Mouse (Mus musculus) heart, embryonic 16.5 days (tissue): ENCODE measurements at regions not wholly inside any gene's neighbourhood (a gene's known extent, or its start where the extent isn't known, plus 50 kb on each side); places are given as distances from the start of the nearest gene placed in this dataset.

ENCODE experiments used
- ATAC-seq: fragments of 200-750 bp; cut with Nextera tagmentation; replicated peaks from 2 replicates; pipeline ENCODE4 v1.8.0; 2017; ENCODE audit warnings: moderate number of reproducible peaks; ENCODE audit not compliant: insufficient read depth, low FRiP score; ENCODE audit errors: extremely low read depth
- H3K27ac ChIP-seq: fragments of 300-500 bp; sonication (generic); 2 replicates; pipeline ENCODE4 v1.5.1; 2014; ENCODE audit warnings: mild to moderate bottlenecking, low read length, control low read depth, moderate library complexity
- H3K27me3 ChIP-seq: fragments of 300-500 bp; sonication (generic); 2 replicates; pipeline ENCODE4 v1.6.1; 2014; ENCODE audit warnings: low read length, mixed read lengths; ENCODE audit not compliant: control insufficient read depth, insufficient read depth
- H3K36me3 ChIP-seq: fragments of 300-500 bp; sonication (generic); 2 replicates; pipeline ENCODE4 v1.6.1; 2014; ENCODE audit not compliant: control insufficient read depth, insufficient read depth
- H3K4me1 ChIP-seq: fragments of 300-500 bp; sonication (generic); 2 replicates; pipeline ENCODE4 v1.6.1; 2014; ENCODE audit warnings: low read length, mixed read lengths; ENCODE audit not compliant: control insufficient read depth, insufficient read depth
- H3K4me2 ChIP-seq: fragments of 300-500 bp; sonication (generic); 2 replicates; pipeline ENCODE4 v1.6.1; 2014; ENCODE audit warnings: low read depth, mild to moderate bottlenecking, control low read depth, low read length
- H3K4me3 ChIP-seq: fragments of 300-500 bp; sonication (generic); 2 replicates; pipeline ENCODE4 v1.5.1; 2014; ENCODE audit warnings: mild to moderate bottlenecking, control low read depth, low read length
- H3K9ac ChIP-seq: fragments of 300-500 bp; sonication (generic); 2 replicates; pipeline ENCODE4 v1.6.1; 2014; ENCODE audit warnings: low read length, control low read depth
- H3K9me3 ChIP-seq: fragments of 300-500 bp; sonication (generic); replicated peaks from 2 replicates; pipeline ENCODE4 v1.6.1; 2016; ENCODE audit warnings: low read length; ENCODE audit not compliant: control insufficient read depth
- WGBS: fragments of 180-500 bp; shearing (Covaris S2); extraction: QIAGEN DNeasy Blood & Tissue Kit; methylation state at CpG from one replicate; pipeline ENCODE4 v1.1.7; 2014; 5-methylcytosine and 5-hydroxymethylcytosine counted together

GRCm38 (mm10) chr4:10344147-10344546 is 530.2 kb upstream of the 2610301B20Rik start:
- no peak for ATAC-seq
- no peaks in the 10 kb centered on the region for H3K9me3 ChIP-seq

DNA sequence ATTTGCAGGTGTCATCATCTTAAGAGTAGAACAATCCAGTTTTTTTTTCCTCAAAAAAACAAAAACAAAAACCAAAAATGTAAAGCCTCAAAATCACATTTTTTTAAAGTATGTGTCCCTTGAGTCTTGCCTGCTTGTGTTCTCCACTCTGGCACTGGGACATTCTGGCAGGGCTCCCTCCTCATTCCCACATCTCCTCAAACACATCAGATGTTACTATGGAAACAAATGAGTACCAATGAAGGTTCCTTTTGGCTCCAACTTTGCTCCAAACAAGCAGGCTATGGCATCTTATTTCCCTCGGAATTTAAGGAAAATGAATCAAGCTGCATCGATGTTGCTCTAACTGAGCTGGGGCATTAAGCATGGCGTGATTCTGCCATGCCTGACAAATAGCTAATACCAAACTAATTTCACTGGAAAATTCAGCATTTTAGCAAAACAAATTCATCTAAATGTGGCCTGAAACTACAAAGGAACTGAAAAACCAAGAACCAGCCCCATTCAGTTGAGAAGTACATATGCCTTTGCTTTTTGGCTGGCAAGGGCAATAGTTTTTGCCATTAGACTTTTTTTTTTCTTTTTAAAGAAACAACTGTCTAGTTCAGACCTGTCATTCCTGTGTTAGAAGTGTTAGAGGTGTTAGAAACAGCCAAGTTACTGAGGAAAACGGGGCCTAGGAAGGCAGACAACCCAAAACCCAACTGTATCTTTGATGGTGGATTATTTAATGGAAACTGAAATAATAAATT is 522.2 kb upstream of the 2610301B20Rik start:
- no peaks in the 10 kb centered on the region for H3K4me1 ChIP-seq
- no peak overlapping the region for H3K4me2 ChIP-seq
- H3K27me3 ChIP-seq = no peaks in the 10 kb centered on the region
- H3K27ac ChIP-seq = no peak overlapping the region
- no peak overlapping the region for H3K9ac ChIP-seq
- H3K4me3 ChIP-seq = no peak overlapping the region
- ATAC-seq = no peak
- 81% methylated on average over 4 of the region's 4 CpGs for WGBS
- H3K36me3 ChIP-seq = no peaks in the 10 kb centered on the region
- no peaks in the 10 kb centered on the region for H3K9me3 ChIP-seq

More at GRCm38 (mm10) chr4:10344147-10344546, 530.2 kb upstream of the 2610301B20Rik start:
- Histone ChIP-seq H3K4me1 (no peaks in the 10 kb centered on the region), H3K4me3 (no peak overlapping the region), H3K27ac (no peak overlapping the region), H3K27me3 (no peaks in the 10 kb centered on the region), H3K9ac (no peak overlapping the region), H3K4me2 (no peak overlapping the region), H3K36me3 (no peaks in the 10 kb centered on the region)
- 62% methylated on average over 2 of the region's 2 CpGs for WGBS

- Histone ChIP-seq H3K4me1 (0 out of 2 replicates have a peak, but pooled peaks cover 2% of the 10 kb centered on the region), H3K4me2 (no peak overlapping the region), H3K4me3 (no peak overlapping the region), H3K27me3 (no peaks in the 10 kb centered on the region), H3K9me3 (no peaks in the 10 kb centered on the region), H3K9ac (no peak overlapping the region), H3K27ac (no peak overlapping the region), H3K36me3 (no peaks in the 10 kb centered on the region)
- no peak for ATAC-seq
- 55% methylated on average over 3 of the region's 3 CpGs for WGBS
These were observed 516.7 kb upstream of the 2610301B20Rik start for GRCm38 (mm10) chr4:10357572-10357971.

- no peaks in the 10 kb centered on the region for H3K36me3 ChIP-seq
- no peak overlapping the region for H3K4me3 ChIP-seq
- H3K27me3 ChIP-seq = no peaks in the 10 kb centered on the region
- WGBS = 81% methylated on average over 2 of the region's 2 CpGs
- H3K9me3 ChIP-seq = no peaks in the 10 kb centered on the region
- no peak overlapping the region for H3K4me2 ChIP-seq
- H3K27ac ChIP-seq = no peak overlapping the region
- no peak for ATAC-seq
- H3K4me1 ChIP-seq = no peaks in the 10 kb centered on the region
- no peak overlapping the region for H3K9ac ChIP-seq
These were observed 484.5 kb upstream of the 2610301B20Rik start for GRCm38 (mm10) chr4:10389790-10390189.

DNA sequence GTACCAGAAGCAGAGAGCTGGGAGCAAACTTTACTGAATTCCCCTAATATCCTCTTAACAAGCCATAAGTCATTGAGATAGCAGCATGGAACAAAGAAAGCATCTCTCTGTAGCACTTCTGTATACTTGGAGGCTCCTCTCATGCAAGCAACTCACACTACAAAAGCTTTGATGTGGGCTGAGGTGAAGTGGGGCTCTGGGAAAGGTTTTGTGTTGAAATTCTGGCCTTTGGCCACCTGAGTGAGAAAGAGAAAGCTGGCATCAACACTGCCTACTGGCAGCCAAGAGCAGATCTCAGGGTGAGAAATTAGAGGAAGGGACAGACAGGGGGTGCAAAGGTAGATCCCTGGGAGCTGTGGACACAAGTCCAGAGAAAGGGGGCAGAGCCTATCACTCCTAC is 477.0 kb upstream of the 2610301B20Rik start:
- ATAC-seq = no peak
- H3K27ac ChIP-seq = no peak overlapping the region
- no peaks in the 10 kb centered on the region for H3K36me3 ChIP-seq
- no peaks in the 10 kb centered on the region for H3K9me3 ChIP-seq
- no peak overlapping the region for H3K9ac ChIP-seq
- no peak overlapping the region for H3K4me3 ChIP-seq
- no peaks in the 10 kb centered on the region for H3K4me1 ChIP-seq
- H3K27me3 ChIP-seq = no peaks in the 10 kb centered on the region
- no peak overlapping the region for H3K4me2 ChIP-seq

DNA sequence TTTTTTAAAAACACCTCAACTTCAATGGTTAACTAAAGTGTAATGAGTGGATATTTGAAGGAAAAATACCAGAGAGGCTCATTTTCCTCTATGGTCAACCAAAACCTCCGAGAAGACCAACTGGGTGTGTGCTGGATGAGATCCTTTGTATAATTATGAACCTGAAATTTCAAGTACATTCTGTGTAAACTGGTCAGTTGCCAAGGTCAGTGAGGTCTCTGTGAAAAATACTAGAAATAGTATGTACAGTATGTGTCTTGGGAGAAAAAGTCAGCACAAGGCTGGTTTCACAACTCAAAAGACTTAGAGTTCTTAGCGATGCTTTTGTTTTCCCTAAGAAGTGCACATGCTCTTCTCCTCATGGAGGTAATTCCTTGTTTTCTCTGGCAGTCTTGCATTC is 476.2 kb upstream of the 2610301B20Rik start:
- WGBS = 87% methylated on average over 2 of the region's 2 CpGs

GRCm38 (mm10) chr4:10399649-10400048 is 474.6 kb upstream of the 2610301B20Rik start:
- ATAC-seq = no peak
- WGBS = 56% methylated on average over 1 of the region's 1 CpGs
- Histone ChIP-seq H3K27me3 (no peaks in the 10 kb centered on the region), H3K4me2 (no peak overlapping the region), H3K9ac (no peak overlapping the region), H3K4me3 (no peak overlapping the region), H3K4me1 (peaks cover 6% of the 10 kb centered on the region), H3K36me3 (no peaks in the 10 kb centered on the region), H3K27ac (no peak overlapping the region), H3K9me3 (no peaks in the 10 kb centered on the region)

More for the DNA sequence above, 476.2 kb upstream of the 2610301B20Rik start:
- Histone ChIP-seq H3K36me3 (no peaks in the 10 kb centered on the region), H3K9ac (no peak overlapping the region), H3K27ac (no peak overlapping the region), H3K4me1 (no peaks in the 10 kb centered on the region), H3K4me2 (no peak overlapping the region), H3K27me3 (no peaks in the 10 kb centered on the region), H3K9me3 (no peaks in the 10 kb centered on the region), H3K4me3 (no peak overlapping the region)
- no peak for ATAC-seq

DNA sequence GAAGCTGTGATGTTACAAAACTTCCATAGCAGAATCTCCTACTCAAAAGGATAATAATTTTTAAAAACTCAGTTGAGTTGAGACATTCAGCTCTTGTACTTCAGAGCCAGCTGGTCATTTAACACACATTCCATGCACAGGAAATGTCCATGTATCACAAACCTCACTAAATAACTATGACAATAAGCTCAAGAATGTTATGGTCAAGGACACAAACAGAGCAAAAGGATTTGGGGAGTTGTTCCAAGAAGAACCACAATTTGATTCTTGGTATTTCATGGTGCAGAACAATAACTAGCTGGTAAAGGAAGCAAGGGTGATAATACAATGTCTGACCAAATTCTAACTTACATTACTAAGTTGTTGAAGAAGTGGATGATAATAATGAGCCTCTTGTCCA is 471.4 kb upstream of the 2610301B20Rik start:
- Histone ChIP-seq H3K27me3 (no peaks in the 10 kb centered on the region), H3K4me2 (no peak overlapping the region), H3K4me3 (no peak overlapping the region), H3K4me1 (peaks cover 13% of the 10 kb centered on the region), H3K9ac (no peak overlapping the region), H3K36me3 (no peaks in the 10 kb centered on the region), H3K27ac (no peak overlapping the region), H3K9me3 (no peaks in the 10 kb centered on the region)
- ATAC-seq = no peak

DNA sequence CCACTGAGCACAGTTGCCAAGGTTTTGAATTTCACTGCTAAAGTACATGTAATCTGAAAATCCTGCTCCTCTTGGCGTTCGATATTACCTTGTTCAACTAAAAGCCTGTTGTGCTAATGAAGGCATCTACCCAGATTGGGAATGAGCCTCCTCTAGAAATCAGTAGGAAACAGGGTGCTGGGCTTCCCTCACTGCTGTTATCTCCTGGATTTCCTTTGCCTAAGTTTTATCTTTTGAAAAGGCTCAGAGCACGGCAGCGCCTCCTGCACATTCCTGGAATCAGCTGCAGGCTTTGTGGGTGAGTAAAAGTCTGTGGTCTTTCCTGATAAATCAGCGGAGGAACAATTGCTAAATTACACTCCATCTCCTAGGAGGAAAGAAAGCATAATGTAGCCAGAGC is 469.9 kb upstream of the 2610301B20Rik start:
- Histone ChIP-seq H3K4me3 (no peak overlapping the region), H3K4me1 (peaks cover 14% of the 10 kb centered on the region), H3K9ac (no peak overlapping the region), H3K9me3 (no peaks in the 10 kb centered on the region), H3K36me3 (no peaks in the 10 kb centered on the region), H3K4me2 (no peak overlapping the region), H3K27ac (peak overlapping the region; percentile 8), H3K27me3 (no peaks in the 10 kb centered on the region)
- ATAC-seq = peak; percentile 49
- 14% methylated on average over 5 of the region's 5 CpGs for WGBS
